Mouse (Mus musculus) ES-Bruce4 (cell line): ENCODE measurements around the gene Nfkbiz. TPM values are rescaled to one million over a fixed set of nuclear protein-coding genes. Genes with fewer than 3 reads are reported as not detected.
A peak's percentile ranks its signal among the peaks of the same experiment; 100 is the strongest.

Experiments used
- H3K27ac ChIP-seq: 2 replicates; pipeline ENCODE4 v1.5.1; 2012; ENCODE audit warnings: low read length, inconsistent platforms; ENCODE audit not compliant: insufficient read depth
- H3K27me3 ChIP-seq: 2 replicates; pipeline ENCODE4 v1.6.1; 2012; ENCODE audit warnings: mild to moderate bottlenecking, low read length, inconsistent platforms; ENCODE audit not compliant: control insufficient read depth, poor library complexity, insufficient read depth, severe bottlenecking
- H3K36me3 ChIP-seq: 2 replicates; pipeline ENCODE4 v1.6.1; 2012; ENCODE audit warnings: inconsistent platforms, mild to moderate bottlenecking, low read length, moderate library complexity; ENCODE audit not compliant: control insufficient read depth, poor library complexity, insufficient read depth, severe bottlenecking
- H3K4me1 ChIP-seq: one replicate; pipeline ENCODE4 v1.8.1; 2011; ENCODE audit warnings: low read length; ENCODE audit not compliant: control insufficient read depth, insufficient read depth
- H3K4me3 ChIP-seq: 2 replicates; pipeline ENCODE4 v1.5.1; 2011; ENCODE audit warnings: low read depth, mild to moderate bottlenecking, low read length
- H3K9ac ChIP-seq: 2 replicates; pipeline ENCODE4 v1.6.1; 2012; ENCODE audit warnings: low read depth, mild to moderate bottlenecking, inconsistent platforms; ENCODE audit not compliant: poor library complexity, severe bottlenecking
- H3K9me3 ChIP-seq: replicated peaks from 2 replicates; pipeline ENCODE4 v1.6.1; 2012; ENCODE audit warnings: mild to moderate bottlenecking, low read length, inconsistent platforms; ENCODE audit not compliant: control insufficient read depth, poor library complexity, insufficient read depth, severe bottlenecking
- CTCF ChIP-seq: IDR thresholded peaks from one replicate; pipeline ENCODE4 v1.8.1; 2011; ENCODE audit warnings: low read depth, low read length
- EP300 ChIP-seq: IDR thresholded peaks from 2 replicates; pipeline ENCODE4 v1.6.1; 2011; ENCODE audit warnings: low read depth, low read length; ENCODE audit not compliant: insufficient read depth
- POLR2A ChIP-seq: IDR thresholded peaks from one replicate; pipeline ENCODE4 v1.8.1; 2011; ENCODE audit warnings: low read length; ENCODE audit not compliant: insufficient read depth
- polyA plus RNA-seq: library from polyadenylated mRNA; stranded (reverse); fragments of >200 nt; gene quantifications from 2 replicates; pipeline ENCODE4 v1.2.4, GENCODE M21; 2011; ENCODE audit warnings: low read depth; ENCODE audit not compliant: missing spikeins, insufficient read depth, insufficient read length

Gene Nfkbiz
- polyA plus RNA-seq, 1 experiment = 6.0 TPM

- Histone ChIP-seq H3K27me3 (no peaks in the 10 kb centered on the region), H3K27ac (no peak overlapping the region), H3K9me3 (no peaks in the 10 kb centered on the region), H3K4me3 (no peak overlapping the region), H3K36me3 (peaks cover 40% of the 10 kb centered on the region), H3K9ac (no peak overlapping the region), H3K4me1 (no peaks in the 10 kb centered on the region)
- TF ChIP-seq POLR2A = no peak
- peak; percentile 60; the same call in 1 of the 2 replicates for TF ChIP-seq EP300
These were observed 24.8 kb downstream of the Nfkbiz start for GRCm38 (mm10) chr16:55813916-55814315.

GRCm38 (mm10) chr16:55811792-55812191 lies 26.9 kb downstream of the Nfkbiz start:
- H3K36me3 ChIP-seq = peaks cover 24% of the 10 kb centered on the region
- H3K4me3 ChIP-seq = no peak overlapping the region
- TF ChIP-seq EP300 = no peak
- TF ChIP-seq CTCF = no peak
- TF ChIP-seq POLR2A = no peak

GRCm38 (mm10) chr16:55809779-55810514 lies 28.8 kb downstream of the Nfkbiz start:
- TF ChIP-seq CTCF (no peak), POLR2A (no peak), EP300 (no peak)
- H3K9ac ChIP-seq = no peak overlapping the region
- H3K4me1 ChIP-seq = no peaks in the 10 kb centered on the region
- H3K27ac ChIP-seq = no peak overlapping the region
- H3K4me3 ChIP-seq = no peak overlapping the region
- no peaks in the 10 kb centered on the region for H3K9me3 ChIP-seq
- peaks cover 14% of the 10 kb centered on the region for H3K36me3 ChIP-seq
- H3K27me3 ChIP-seq = no peaks in the 10 kb centered on the region

More at GRCm38 (mm10) chr16:55811792-55812191, 26.9 kb downstream of the Nfkbiz start:
- H3K27me3 ChIP-seq = no peaks in the 10 kb centered on the region
- no peak overlapping the region for H3K27ac ChIP-seq
- no peaks in the 10 kb centered on the region for H3K9me3 ChIP-seq
- no peak overlapping the region for H3K9ac ChIP-seq
- no peaks in the 10 kb centered on the region for H3K4me1 ChIP-seq

GRCm38 (mm10) chr16:55809345-55809744 lies 29.4 kb downstream of the Nfkbiz start:
- Histone ChIP-seq H3K9ac (no peak overlapping the region), H3K36me3 (peaks cover 11% of the 10 kb centered on the region), H3K4me1 (no peaks in the 10 kb centered on the region), H3K4me3 (no peak overlapping the region), H3K27ac (no peak overlapping the region), H3K27me3 (no peaks in the 10 kb centered on the region), H3K9me3 (no peaks in the 10 kb centered on the region)
- no peak for TF ChIP-seq EP300
- no peak for TF ChIP-seq CTCF
- TF ChIP-seq POLR2A = no peak

DNA sequence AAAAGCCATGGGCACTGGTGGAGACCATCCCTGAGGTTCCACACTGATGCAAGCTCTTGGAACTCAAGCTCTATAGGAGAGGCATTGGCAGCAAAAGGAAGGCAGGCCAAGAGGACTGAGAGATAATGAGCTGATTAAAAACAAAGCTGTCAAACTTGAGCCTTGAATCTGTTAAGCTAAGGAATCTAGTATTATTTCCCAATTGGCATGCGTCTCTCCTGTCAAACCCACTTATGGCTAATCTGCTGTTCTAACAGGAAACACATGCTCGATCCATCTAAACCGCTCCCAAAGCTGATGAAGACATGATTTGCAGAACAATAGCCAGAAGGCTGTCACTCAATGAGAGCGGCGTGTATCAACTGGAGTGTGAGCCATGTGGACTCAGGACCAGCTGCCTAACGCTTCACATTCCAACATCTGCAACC lies 31.2 kb downstream of the Nfkbiz start:
- peaks cover 7% of the 10 kb centered on the region; the same call in 1 of the 2 replicates for H3K36me3 ChIP-seq
- no peak overlapping the region for H3K9ac ChIP-seq
- no peaks in the 10 kb centered on the region for H3K9me3 ChIP-seq
- H3K4me3 ChIP-seq = no peak overlapping the region
- H3K27ac ChIP-seq = no peak overlapping the region
- H3K27me3 ChIP-seq = no peaks in the 10 kb centered on the region
- no peaks in the 10 kb centered on the region for H3K4me1 ChIP-seq
- TF ChIP-seq POLR2A (no peak), EP300 (no peak), CTCF (no peak)

- Histone ChIP-seq H3K27ac (no peak overlapping the region), H3K4me1 (no peaks in the 10 kb centered on the region), H3K36me3 (no peaks in the 10 kb centered on the region), H3K4me3 (no peak overlapping the region), H3K9ac (no peak overlapping the region), H3K27me3 (no peaks in the 10 kb centered on the region), H3K9me3 (no peaks in the 10 kb centered on the region)
- TF ChIP-seq POLR2A (no peak), EP300 (no peak), CTCF (no peak)
These were observed 33.9 kb downstream of the Nfkbiz start for GRCm38 (mm10) chr16:55804799-55805198.
